Mouse (Mus musculus): ENCODE data around the gene Zfp704.

Zfp704 gene

DNA sequence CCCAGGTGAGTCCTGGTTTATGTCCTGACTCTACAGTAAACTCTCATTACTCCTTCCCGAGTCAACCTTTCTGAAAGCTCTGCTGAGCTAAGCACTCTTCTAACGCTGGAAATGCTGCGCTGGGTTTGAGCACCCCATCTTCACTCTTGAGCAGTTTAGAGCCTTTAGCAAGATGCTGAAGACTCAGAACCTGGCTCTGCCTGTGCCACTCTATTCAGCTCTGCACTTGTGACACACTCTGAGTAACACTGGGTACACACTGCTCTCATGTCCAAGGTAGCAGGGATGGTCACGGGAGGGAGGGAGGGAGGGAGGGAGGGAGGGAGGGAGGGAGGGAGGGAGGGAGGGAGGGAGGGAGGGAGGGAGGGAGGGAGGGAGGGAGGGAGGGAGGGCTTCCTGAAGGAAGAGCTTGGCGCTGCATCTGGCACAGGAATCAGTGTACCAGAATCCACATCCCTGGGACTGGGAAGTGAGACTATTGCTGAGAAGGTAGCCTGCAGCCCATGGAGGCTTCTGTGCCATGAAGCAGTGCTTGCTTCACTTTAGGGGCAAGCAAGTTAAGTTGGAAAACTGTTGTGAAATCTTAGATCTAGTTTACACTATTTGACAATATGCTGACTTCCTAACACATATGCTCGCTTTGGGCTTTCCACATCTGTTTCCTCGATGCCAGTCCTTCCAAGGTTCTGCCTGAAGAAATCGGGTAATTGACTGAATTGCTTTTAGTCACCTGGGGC lies 93.6 kb downstream of the Zfp704 start:
- DNase-seq (ENCODE audit: low spot score) = no peak

DNA sequence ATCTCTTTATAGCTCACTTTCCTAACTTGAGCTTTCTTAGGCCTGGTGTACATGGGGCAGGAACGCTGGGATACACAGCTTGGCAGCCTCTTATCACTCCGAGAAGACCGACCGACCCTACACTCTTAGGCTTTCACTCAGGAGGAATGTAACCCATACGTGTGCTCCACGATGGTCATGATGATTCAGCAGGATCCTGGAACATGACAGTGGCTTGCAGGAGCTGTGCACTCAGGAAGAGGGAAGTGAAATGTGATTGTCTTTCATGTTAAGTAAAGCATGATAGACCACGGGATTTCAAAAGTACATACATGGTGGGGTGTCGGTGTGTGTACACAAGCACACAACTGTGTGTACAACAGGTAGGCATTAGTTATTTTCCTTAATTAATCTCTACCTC lies 94.4 kb downstream of the Zfp704 start:
- no peak for DNase-seq (ENCODE audit: low spot score)

DNA sequence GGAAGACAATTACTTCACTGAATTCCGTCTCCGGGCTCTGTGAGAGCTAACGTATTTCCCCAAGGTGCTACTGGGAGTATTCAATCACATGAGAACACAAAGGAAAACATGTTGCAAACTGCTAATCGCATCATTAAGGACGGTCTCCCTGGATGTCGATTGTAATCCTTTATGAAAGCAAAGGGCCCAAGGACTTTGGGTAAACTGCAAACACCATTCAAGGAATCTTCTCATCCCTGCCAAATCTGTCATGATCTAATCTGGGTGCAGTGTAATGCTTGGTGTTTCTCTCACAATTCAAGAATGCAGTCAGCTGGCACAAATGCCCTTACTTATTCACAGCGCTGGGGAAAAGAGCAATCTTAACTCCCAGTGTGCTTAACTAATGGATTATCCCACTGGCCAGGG lies 96.2 kb downstream of the Zfp704 start:
- DNase-seq (ENCODE audit: low spot score) = no peak

GRCm38 (mm10) chr3:9512199-9512598 lies 97.7 kb downstream of the Zfp704 start:
- no peak for DNase-seq (ENCODE audit: low spot score)

DNA sequence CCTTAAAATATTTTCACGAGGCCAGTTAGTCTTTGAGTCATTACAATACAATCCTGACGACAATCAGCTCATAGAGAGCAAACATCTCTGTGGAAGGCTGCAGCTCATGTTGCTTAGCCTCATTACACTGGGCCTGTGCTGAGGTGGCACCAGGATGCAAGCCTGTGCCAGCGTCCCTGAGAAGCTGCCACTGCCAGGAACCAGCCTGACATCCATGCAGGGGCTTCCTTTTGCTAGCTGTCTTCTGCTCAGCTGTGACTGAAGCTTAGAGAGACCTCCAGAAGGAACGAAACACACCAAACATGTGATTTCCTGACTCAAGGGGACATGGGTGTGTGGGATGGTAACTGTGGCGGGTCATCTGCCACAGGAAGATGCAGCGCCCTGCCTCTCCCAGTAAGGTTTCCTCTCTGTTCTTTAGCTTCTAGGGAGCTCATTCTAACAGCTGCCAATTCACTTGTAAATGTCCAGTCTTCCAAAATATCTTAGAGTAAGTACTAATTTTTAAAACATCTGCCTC lies 104.1 kb downstream of the Zfp704 start:
- DNase-seq (ENCODE audit: low spot score) = no peak

GRCm38 (mm10) chr3:9504371-9504770 lies 105.5 kb downstream of the Zfp704 start:
- no peak for DNase-seq (ENCODE audit: low spot score)

DNA sequence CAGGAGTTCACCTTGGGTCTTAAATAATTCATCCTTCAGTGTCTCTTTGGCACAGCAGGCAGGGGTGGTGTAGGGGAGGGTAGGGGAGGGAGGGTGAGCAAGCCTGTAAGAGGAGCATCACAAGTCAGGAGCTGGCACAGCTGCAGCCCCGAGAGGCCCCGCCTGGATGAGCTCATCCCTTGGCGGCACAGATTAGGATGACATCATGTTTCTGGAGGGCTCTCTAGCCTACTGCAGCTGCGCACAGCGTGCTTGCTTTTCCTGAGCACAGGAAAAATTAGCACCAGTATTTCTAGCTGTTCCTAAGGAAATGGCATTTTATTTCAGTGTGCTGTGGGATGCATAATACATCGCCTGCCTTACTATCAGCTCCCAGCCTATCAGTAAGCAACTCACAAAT lies 109.2 kb downstream of the Zfp704 start:
- peak; percentile 93 for DNase-seq (ENCODE audit: low spot score)

DNA sequence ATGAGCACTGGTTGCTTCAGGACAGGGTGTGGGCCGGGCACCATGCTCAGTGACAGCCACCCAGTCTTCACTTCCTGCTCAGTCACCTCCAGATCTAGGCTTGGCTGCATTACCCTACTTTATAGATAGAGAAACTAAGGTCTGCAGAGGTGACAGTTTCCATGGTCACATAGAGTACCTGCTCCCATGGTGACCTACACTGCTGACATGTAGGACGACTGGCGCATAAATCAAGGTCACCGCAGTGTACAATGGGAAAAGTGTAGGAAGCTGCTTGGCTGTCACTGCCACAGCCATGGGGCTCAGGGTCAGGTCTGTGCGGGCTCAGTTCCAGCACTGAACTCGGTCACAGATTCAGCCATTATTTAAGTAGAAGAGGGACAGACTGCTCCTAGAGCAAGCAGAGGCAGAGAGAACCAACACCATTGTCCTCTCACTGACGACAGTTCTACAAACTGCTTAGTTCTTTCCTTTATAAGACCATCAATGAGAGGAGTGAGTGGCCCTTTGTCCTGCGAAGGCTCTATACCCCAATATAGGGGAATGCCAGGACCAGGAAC lies 109.8 kb downstream of the Zfp704 start:
- peak; percentile 38 for DNase-seq (ENCODE audit: low spot score)

DNA sequence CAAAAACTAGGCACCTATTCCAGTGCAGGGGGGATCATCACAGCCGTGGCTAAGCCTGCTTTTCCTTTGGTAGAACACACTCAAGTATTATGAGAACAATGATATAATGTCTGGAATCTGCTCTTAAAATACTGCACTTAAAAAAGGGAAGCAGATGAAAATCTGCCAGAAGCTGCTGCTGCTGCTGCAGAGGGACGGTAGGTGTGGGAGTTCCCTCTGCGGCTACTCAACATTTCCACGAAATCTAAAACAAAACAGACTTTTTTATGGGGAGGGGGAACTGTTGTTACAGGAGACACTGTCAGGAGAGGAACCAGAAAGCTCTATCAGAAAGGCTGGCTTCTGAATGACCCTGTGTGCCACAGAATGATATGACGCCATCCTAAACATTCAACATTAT lies 110.4 kb downstream of the Zfp704 start:
- no peak for DNase-seq (ENCODE audit: low spot score)

DNA sequence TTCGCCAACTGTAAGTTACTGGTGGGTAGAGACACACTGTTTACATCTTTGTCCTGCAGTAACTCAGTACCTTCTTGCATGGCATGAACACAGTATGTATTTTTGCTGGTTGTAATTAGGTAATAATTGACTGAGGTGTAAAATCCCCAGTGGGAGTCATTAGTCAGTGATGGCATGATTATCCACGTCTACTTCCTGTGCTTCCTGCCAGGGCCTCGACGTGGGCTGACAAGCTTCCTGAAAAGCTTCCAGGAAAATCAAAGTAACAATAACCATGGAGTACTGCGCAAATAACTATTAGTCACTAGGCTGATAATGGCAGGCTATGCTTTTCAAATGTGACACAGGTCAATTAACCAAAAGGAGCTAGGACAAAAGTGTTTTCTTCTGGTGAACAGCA lies 112.6 kb downstream of the Zfp704 start:
- no peak for DNase-seq (ENCODE audit: low spot score)

DNA sequence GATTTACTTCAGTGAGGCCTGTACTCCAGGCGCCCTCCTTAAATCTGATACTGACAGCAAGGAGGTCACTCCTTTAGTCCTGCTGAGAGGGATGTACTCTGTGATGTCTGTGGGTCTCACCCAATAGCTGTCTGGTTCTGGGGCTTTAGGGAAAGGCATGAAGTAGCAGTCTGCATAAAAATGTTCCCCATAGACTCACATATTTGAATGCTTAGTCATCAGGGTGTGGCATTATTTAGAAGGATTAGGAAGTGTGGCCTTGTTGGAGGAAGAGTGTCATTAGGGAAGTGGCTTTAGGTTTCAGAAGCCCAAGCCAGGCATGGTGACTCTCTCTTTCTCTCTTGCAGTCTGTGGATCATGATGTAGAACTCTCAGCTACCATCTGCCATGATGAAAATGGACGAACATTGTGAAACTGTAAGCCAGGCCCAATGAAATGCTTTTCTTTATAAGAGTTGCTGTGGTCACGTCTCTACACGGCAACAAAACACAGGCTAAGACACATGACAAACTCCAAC lies 118.1 kb downstream of the Zfp704 start:
- DNase-seq (ENCODE audit: low spot score) = no peak

- DNase-seq (ENCODE audit: low spot score) = no peak
Observed at GRCm38 (mm10) chr3:9487644-9488043, 122.2 kb downstream of the Zfp704 start.

DNA sequence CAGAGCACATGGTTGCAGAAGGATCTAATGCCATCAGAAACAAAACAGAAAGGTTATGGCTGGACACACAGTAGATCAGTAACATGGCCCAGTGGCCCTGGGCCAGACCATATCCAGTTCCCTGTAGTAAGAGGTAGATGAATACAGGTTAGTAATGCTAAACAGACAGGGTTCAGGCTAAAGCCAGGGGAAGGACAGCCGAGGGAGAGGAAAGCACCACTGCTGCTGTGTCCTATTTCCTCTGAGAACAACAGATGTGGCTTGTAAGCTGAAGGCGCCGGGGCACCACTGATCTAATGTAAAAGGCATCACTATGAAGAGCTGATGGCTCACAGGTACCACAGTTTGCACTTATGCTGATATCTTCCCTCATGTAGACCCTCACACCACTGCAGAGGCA lies 124.4 kb downstream of the Zfp704 start:
- no peak for DNase-seq (ENCODE audit: low spot score)

DNA sequence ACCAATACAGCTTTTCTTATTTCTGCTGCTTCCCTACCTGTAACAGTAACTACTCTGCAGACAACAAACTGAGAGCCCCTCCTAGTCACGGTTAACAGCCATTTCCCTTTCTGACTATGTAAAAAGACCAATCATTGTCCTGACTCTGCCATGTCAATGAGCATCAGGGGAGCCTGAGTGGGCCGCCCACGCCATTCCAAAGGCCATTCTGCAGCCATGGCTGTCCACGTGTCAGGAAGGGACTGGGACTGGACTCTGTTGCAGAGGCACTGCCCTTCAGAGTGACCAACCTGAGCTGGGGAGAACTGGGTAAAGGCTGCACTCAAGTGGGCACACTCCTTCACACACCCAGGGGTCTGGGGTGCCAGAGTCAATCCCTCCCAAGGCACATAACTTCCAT lies 127.9 kb downstream of the Zfp704 start:
- no peak for DNase-seq (ENCODE audit: low spot score)

GRCm38 (mm10) chr3:9481358-9481757 lies 128.5 kb downstream of the Zfp704 start:
- no peak for DNase-seq (ENCODE audit: low spot score)

- no peak for DNase-seq (ENCODE audit: low spot score)
Observed at GRCm38 (mm10) chr3:9480936-9481335, 128.9 kb downstream of the Zfp704 start.

DNA sequence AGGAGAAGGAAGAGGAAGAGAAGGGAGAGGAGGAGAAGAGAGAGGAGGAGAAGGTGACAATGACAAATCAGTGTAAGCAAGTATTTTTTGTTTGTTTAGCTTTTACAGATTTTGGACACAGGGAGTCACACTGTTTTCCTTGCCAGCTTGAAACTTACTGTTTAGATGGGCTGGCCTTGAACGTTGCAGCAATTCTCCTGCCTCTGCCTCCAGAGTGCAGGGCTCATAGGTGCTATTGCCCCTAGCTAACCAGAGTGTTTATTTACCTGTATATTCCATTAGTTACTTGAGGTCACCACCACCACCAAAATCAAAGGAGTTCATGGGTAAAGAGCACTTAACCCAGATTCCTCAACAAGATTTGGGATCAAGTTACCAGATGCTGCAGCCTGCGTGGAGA lies 132.5 kb downstream of the Zfp704 start:
- no peak for DNase-seq (ENCODE audit: low spot score)

DNA sequence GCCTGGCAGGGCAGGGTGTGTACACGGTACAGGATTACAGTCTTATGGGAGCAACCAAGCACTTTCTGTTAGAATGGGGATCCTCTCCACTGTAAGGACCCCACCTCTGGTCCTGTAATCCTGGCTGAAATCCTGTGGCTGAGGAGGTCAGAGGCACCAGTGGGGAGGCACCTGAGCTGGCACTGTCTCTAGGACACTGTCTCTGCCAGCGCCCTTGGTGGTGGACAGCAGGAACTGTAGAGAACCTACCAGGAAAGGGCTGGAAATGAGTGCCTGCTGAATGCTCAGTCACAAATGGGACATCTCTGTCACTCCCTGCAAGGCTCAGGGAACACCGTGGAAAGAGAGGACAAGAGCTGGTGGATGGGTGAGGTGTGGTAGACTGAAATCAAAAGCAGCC lies 133.5 kb downstream of the Zfp704 start:
- DNase-seq (ENCODE audit: low spot score) = no peak

DNA sequence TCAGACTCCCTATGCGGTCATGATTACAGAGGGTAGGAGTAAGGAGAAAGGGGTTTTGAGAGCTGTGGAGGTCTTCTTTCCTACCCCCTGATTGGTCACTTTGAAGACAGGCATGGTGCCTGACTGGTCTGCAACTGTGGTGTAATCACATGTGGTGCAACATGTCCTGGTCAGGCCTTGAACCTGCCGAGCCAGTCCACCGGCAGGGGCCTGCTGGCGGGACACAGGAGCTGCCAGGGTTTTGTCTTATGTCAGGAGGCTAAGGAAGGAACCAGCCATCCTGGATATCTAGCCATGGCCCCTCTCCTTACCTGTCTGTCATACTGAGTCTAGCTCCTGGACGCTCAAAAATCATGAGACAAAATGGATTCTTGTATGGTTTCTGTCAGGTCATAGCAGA lies 134.4 kb downstream of the Zfp704 start:
- DNase-seq (ENCODE audit: low spot score) = no peak

DNA sequence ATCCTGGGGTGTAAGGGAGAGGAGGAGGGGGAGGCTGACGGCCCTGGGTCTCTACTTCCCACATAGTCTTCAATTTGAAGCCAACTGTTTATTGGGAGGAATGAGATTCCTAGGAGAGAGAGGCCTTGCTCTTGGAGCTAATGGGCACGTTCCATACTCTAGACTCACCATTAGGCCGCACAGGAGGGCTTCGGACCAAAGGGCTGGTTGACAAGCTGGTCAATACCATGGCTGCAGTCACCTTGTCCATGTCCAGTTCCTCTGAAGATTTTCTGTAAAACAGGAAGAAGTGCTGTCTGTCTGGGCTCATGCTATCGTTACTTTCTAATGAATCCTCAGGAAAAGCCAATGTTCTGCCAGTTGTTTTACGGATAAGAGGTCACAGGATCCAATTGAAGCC lies 135.6 kb downstream of the Zfp704 start:
- no peak for DNase-seq (ENCODE audit: low spot score)

- DNase-seq (ENCODE audit: low spot score) = peak; percentile 39
Observed at GRCm38 (mm10) chr3:9466287-9466686, 143.6 kb downstream of the Zfp704 start.

DNA sequence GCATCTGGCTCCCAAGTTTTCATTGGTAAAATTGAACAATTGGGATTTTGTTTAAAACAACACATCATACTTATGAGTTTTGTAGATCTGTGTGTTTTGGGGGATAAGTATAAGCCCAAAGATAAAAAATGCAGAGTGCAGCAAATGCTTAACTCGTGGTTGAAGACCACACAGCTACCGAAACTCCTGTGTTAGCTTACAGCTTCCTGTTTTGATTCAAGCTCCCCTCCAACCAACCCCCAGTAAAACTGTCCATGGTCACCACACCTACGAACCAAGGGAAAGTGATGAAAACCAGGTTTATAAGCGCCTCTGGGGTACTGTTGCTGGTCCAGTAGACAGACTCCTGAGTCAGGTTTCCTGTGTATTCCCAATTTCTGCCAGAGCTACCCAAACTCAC lies 144.2 kb downstream of the Zfp704 start:
- DNase-seq (ENCODE audit: low spot score) = no peak

GRCm38 (mm10) chr3:9461660-9462059 lies 148.2 kb downstream of the Zfp704 start:
- DNase-seq (ENCODE audit: low spot score) = no peak

DNA sequence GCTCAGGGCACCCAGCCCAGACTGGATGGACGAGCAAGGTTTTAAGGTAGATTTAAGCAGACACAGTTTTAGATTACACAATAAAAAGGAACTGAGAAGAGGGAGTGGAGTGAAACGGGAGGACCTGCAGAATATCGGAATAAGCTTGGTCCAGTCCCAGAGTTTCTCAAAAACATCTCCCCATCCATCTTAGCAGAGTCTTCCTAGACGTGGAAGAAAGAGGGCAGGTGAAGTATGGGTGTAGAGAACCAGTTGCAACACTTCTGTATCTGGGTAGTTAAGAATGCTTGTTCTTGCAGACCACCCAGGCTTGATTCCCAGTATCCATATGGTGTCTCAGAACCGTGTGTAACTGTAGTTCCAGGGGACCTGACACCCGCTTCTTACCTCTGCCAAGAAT lies 149.6 kb downstream of the Zfp704 start:
- no peak for DNase-seq (ENCODE audit: low spot score)

Measured in left cerebral cortex, adult 11 months (tissue).